33 mouse cellular contexts compared by ENCODE assay signal in the genomic region with DNA sequence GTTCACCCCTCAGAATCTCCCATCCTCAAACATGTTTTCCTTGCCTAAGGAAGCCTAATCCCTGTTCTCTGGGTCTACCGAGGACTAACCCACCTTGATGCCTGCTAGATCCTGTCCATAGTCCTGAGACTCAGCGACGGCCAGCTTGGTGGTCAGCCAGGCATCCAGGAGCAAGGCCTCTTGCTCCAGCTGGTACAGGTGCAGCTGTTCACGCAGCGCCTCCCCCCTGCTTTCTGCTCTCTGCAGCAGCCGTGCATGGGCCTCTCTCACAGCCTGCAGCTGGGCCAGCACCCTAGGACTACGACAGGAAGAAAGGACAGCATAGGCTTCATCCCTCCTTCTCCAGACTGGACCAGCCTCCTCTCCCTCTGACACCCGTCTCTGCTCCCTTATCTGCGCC.
"Had no signal": no experiment of that assay in that cellular context is flagged by ENCODE, and none has a peak within 500 bp of the region (broad histone marks: within the 10 kb centered on the region; RNA-seq: fewer than 3 reads in every experiment).

No protein-coding gene starts in this region.

- H3K4me3 ChIP-seq: heart, embryonic 10.5 days; heart, embryonic 12.5 days; heart, embryonic 13.5 days; heart, embryonic 15.5 days; hindbrain, embryonic 10.5 days; hindbrain, embryonic 12.5 days; hindbrain, embryonic 13.5 days; hindbrain, embryonic 15.5 days; intestine, embryonic 15.5 days; kidney, embryonic 15.5 days; layer of hippocampus, adult 2 months; left cerebral cortex, adult 2 months had no signal

- H3K27me3 ChIP-seq: hindbrain, embryonic 12.5 days; hindbrain, embryonic 15.5 days; intestine, embryonic 15.5 days had no signal

- H3K9me3 ChIP-seq: heart, embryonic 10.5 days; heart, embryonic 12.5 days; heart, embryonic 13.5 days; heart, embryonic 15.5 days; hindbrain, embryonic 10.5 days; hindbrain, embryonic 12.5 days; hindbrain, embryonic 13.5 days; hindbrain, embryonic 15.5 days; intestine, embryonic 15.5 days; kidney, embryonic 15.5 days had no signal

- H3K27ac ChIP-seq: heart, embryonic 10.5 days; heart, embryonic 13.5 days; heart, embryonic 15.5 days; hindbrain, embryonic 10.5 days; hindbrain, embryonic 12.5 days; hindbrain, embryonic 13.5 days; hindbrain, embryonic 14.5 days; hindbrain, embryonic 15.5 days; hindbrain, postnatal 0 days; intestine, embryonic 15.5 days; kidney, embryonic 15.5 days; kidney, postnatal 0 days; layer of hippocampus, adult 2 months; left cerebral cortex, adult 2 months had no signal

- H3K9ac ChIP-seq: heart, embryonic 12.5 days; heart, embryonic 13.5 days; heart, embryonic 15.5 days; hindbrain, embryonic 12.5 days; hindbrain, embryonic 13.5 days; hindbrain, embryonic 14.5 days; hindbrain, embryonic 15.5 days; intestine, embryonic 15.5 days had no signal

- ATAC-seq: hindbrain, embryonic 16.5 days; hindbrain, postnatal 0 days; inflammation-experienced regulatory T-cells, adult 6 months; intestine, embryonic 15.5 days had no signal

- H3K36me3 ChIP-seq: heart, embryonic 10.5 days; heart, embryonic 12.5 days; heart, embryonic 13.5 days; heart, embryonic 15.5 days; hindbrain, embryonic 10.5 days; hindbrain, embryonic 12.5 days; hindbrain, embryonic 13.5 days; hindbrain, embryonic 15.5 days; intestine, embryonic 15.5 days; kidney, embryonic 15.5 days had no signal

- DNase-seq: heart, postnatal 10 days; heart, postnatal 14 days; heart, postnatal 36 days; heart, postnatal 4 days; kidney, adult 11 months; kidney, adult 18-20 months; kidney, adult 2 months; kidney, adult 8-10 months; kidney, adult 9 months; kidney, postnatal 10 days; kidney, postnatal 14 days; kidney, postnatal 25 days; kidney, postnatal 4 days; layer of hippocampus, adult 9-11 months; layer of hippocampus, postnatal 36 days had no signal

- H3K4me2 ChIP-seq: heart, embryonic 11.5 days; heart, embryonic 12.5 days; heart, embryonic 13.5 days; heart, embryonic 15.5 days; hindbrain, embryonic 12.5 days; hindbrain, embryonic 13.5 days; hindbrain, embryonic 14.5 days; hindbrain, embryonic 15.5 days; intestine, embryonic 15.5 days; kidney, embryonic 15.5 days had no signal

- H3K4me1 ChIP-seq: hindbrain, embryonic 13.5 days; hindbrain, embryonic 15.5 days had no signal
